Mouse (Mus musculus): ENCODE data around the gene Rab5c.
A peak's percentile ranks its signal among the peaks of the same experiment; 100 is the strongest.

GRCm38 (mm10) chr11:100745085-100745484 lies 7.1 kb upstream of the Rab5c start:
- TF ChIP-seq CTCF (conservative IDR thresholded peaks at IDR 0.05; ENCODE audit: insufficient read depth, insufficient read length, low read depth, low read length) (peak; percentile 68), POLR2A (IDR thresholded peaks at IDR 0.05; ENCODE audit: low read depth, low read length) (no peak)
